Mouse (Mus musculus): ENCODE results near the gene Gm5108. TPM values are rescaled to one million over a fixed set of nuclear protein-coding genes. Genes with fewer than 3 reads are reported as not detected.

Gm5108 gene
- total RNA-seq (2022), result not detected

DNA sequence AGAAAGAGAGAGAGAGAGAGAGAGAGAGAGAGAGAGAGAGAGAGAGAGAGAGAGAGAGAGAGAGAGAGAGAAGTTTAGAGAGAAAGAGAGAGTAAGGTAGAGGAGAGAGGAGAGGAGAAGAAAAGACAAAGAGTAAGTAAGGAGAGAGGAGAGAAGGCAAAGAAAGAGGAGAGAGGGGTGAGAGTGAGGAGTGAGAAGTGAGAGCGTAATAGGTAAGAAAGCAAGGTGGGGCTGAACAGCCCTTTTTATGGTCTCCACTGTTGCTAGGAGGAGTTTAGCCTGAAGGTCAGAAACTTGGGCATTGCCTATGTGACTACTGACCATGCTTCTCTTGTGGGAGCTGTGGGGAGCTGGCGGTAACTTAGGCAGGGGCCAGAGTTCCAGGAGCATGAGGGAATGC, at the start of gene Gm5108:
Gene Gm5108 (plus strand): TSS at position 301 of the 400 bp plus-strand sequence.
- no peak for DNase-seq (ENCODE audit: low spot score in 2 of 2)

DNA sequence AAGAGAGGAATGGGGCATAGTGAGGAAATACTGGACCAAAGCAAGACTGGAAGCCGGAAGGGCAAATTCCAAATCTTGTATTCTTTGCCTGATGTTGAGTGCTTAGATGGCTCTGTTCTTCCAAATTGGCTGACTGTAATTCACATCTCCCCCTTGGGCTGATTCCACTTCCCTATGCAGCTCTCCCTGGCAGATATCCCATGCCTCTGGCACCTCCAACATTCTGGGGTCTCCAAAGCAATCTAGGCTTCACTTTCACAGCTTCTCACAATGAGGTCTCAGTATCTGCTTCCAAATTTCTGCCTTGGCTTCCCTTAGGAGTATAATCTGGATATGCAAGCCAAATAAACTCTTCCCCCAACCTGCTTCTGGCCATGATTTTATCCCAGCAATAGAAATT, 42.5 kb upstream of the Gm5108 start:
- no peak for DNase-seq (ENCODE audit: low spot score in 2 of 2)

DNA sequence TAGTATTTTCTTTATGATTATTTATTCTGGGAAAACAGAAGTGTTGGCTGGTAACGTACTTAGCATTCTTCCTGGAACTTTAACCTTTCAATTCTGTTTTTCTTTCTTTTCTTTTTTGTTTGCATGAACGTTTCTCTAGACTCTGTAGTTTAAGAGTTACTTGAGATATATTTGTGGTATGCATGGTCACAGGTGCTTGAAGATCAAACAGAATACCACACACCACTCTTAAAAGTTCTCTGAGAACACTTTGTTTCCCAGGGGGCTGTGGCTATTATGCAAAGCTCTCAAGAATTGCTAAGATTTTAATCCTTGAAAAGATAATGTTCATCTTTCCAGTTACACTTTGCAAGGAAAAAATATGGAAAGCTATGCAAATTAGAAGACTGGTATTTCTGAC, 36.9 kb upstream of the Gm5108 start:
- DNase-seq (ENCODE audit: low spot score in 2 of 2), result no peak

DNA sequence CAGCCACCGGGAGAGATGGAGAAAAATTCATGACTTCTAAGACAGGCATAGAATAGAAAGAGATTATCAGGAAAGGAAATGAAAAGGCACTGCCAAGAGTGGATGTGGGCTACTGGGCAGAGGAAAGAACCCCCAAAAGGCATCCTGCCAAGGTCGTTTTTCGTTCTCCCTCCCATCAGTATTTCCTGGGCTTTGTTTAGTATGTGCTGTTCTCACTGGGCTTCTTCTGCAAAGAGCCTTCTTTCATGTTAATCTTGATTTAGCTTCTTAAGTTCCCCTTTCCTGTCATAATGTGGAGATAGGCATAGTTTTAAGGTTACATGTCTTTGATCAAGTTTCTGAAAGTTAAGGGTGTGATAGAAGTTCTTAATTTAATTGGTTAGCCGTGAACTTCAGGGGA, 10.9 kb upstream of the Gm5108 start:
- DNase-seq (ENCODE audit: low spot score in 2 of 2), result no peak

DNA sequence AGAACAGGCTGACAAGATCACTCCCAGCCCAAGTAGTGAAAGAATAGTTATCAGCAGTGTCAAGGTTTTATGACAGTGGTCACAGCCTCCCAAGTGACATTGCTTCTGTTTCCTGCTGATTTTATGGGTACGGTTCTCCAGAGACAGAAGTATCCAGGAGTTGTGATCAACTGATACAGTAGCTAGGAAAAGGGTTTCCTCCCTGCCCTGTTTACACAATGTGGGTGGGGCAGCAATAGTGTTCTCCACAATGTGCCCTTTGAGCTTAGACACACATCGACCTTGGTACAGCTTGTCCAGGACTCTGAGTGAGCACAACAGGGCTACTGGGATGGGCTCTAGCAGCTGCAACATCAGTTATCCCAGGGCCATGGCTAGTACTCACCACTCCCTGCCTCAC, 9.8 kb upstream of the Gm5108 start:
- no peak for DNase-seq (ENCODE audit: low spot score in 2 of 2)

DNA sequence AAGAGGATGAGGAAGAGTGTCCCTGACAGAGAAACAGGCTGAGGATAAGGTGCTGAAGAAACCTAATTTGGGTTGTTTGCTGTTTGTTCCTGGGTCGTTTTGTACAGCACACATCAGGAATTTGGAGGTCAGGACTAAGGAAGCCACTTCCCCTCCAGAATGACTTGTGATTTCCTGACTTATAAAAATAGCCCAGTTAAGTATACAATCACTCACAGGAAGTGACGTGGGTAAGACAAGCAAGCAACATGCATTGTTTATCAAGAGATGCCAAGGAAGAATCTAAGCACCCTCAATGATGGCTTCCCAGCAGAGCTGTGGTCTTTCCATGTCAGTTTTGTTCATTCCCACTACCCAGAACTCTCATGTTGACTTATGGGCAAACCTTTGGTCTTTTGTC, 1.7 kb downstream of the Gm5108 start:
- DNase-seq (ENCODE audit: low spot score in 2 of 2), result no peak

DNA sequence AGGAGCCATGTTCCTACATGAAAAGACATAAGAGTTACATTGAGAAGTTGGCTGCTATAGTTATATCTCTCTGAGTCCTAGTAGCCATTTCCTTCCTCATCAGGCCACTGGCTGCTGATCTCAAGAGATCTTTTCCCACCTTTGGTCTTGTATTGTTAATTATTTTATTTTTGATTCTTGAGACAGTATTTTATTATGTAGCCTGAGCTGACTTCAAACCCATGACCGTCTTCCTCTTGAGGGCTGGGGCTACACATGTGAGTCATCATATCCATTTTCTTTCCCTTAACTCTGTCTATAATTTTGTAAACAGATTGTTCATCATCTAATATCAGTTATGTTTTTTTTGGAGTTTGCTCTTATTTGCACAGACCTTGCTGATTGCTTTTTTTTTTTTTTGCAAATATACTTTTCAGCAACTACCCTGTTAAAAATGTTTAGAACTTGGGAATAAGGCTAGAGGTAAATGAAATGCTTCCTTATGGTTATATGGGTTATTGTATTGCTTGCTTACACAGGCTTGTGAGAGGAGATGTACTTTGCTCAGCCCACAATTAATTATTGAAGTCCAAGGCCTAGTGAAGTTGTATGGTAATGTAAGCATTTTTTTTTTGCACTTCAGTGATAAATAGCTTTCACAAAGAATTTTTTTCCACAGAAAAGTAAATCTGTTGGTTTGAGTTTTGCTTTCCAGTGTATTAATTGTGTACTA, 2.8 kb downstream of the Gm5108 start:
- DNase-seq (ENCODE audit: low spot score in 2 of 2), result no peak

DNA sequence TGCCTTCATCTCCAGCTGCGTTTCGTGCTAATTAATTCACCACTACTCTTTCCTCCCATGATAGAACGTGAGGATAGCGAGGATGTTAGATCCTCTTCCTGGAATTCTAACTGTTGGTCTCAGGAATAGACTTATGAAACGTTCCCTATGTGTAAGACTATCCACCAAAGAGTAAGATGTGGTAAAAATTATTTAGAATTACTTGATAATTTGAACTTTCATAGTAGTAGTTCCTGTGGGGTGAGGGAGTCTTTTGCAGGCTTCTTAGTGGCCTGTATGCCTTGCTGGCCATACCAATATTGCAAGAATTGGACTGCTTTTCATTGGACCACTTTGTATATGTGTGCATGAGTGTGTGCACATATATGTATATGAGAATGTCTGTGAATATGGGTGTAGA, 4.9 kb downstream of the Gm5108 start, which contains the start of gene Gm21905:
Gene Gm21905 (minus strand): TSS at position 101 of the 400 bp plus-strand sequence.
- no peak for DNase-seq (ENCODE audit: low spot score in 2 of 2)

DNA sequence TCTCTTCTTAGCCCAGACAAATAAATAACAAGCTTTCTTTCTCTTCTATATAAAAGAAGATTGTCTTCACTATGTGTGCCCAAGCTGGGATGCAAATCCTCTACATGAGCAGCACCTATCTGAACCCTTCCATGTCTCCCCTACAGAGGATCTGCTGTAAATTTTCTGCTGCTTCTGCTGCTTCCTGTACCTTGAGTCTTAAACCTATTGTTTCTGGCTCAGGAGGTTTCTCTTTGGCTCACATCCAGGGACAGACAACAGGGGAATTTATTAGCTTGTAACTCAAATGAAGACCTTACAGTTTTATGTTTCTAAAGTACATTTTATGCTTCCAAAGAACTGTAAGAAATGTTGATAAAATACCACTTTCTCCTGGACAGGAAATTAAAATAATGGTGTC, 5.5 kb downstream of the Gm5108 start:
- DNase-seq (ENCODE audit: low spot score in 2 of 2), result no peak

DNA sequence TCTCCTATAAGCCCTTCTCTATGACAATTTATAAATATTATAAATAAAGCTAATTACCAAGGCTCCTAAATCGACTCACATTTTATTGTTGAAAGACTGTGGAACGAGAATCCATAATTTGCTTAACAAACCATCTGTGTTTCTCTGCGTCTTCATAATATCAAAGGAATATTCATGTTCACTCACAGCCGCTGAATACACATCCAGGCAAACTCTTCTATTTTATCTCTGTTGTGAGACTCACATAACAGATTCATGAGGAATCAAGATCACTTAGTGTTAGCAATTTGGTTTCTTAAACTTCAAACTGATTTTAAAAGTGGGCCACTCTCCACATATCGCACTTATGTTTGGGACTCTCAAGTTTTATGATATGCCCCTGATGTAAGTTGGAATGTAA, 6.6 kb downstream of the Gm5108 start:
- no peak for DNase-seq (ENCODE audit: low spot score in 2 of 2)

DNA sequence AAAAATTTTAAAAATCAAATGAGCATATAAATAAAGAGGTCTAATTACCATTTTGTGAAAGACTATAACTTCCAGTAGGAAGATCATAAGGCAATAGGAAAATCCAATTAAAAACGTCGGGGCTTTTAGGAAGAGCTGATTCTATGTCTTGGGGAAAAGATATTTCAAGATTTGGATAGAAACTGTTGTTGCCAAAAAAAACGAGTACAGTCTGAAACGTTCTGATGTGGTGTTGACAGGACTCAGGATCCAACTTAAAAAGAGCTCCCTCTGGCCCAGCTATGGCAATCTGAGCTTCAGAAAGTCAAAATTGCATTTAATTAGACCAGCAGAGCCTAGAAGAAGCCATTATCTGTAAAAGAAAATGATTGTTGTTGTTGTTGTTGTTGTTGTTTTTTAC, 12.6 kb downstream of the Gm5108 start:
- no peak for DNase-seq (ENCODE audit: low spot score in 2 of 2)

DNA sequence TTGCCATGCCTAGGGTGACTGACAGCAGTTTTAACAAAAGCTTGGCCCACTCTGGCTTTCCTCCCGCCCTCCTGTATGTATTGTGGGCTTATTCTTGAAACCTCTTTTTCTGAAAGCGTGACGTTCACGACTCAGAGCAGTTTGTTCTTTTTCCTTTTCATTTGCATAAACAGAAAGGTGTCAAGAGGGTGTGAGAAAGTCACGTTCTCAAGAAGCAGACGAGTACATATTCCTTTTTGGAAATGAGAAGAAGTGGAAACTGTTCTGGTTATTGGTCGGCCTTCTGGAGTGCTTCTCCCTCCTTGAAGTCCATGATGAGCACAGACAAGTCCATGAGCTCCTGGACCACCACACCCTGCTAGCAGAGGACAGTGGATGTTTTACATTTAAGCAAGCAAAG, 14.0 kb downstream of the Gm5108 start:
- DNase-seq (ENCODE audit: low spot score in 2 of 2), result no peak

DNA sequence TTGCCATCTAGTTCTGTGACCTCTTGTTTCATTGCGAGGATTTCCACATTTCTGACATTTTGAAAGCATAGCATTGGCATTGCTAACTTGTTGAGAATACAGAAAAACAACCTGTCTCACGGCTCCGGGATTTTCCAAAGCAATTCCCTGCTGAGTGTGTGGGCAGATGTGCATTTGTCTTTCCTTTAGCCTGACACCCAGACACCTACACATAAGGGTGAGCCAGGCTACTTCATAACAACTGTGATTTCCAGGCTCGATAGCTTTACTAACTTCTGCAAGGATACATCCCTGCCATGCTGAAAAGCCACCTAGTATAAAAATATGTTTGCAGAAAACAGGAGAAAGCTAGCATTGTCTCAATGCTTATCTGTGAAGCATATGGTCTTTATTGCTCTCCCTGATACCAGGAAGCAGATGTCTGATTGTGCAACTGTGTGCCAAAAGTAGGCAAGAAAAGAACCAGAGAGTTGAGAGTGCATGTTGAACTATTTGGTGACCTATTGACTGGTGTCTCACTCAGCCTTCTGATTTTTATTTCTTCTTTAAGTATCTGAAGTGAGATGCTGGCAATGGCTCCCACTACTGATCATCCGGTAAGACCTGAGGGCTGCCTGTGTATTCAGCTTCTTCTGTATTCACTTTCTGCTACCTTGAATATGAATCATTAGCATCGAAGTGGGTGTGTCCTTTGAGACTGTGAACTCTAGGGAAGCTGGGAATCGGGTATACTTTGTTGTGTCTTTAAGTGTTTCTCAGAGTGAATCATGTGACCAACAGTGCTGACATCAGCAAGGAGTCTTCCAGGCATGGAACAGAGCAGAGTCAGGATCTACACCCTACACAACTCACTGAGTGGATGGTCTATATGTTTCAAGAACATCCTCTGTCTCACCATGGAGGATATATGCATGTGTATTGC, 20.5 kb downstream of the Gm5108 start:
- DNase-seq (ENCODE audit: low spot score in 2 of 2), result no peak

DNA sequence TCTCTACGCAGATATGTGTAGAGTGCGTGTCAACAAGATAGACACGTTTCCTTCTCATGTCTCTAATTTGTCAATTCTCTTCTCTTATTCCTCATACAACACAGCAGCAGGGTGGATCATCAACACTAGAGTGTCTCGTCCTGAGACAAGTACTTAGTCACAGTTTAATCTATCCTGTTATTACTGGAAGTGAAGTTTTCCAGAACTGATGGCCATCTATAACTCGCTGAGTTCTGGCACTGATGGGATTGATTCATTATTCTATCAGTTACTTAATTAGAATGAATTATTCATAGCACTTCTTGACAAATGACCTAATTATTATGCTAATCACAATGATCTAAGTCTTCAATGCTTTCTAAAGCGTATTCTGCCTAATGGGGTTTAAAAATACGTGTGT, 28.1 kb downstream of the Gm5108 start:
- no peak for DNase-seq (ENCODE audit: low spot score in 2 of 2)

DNA sequence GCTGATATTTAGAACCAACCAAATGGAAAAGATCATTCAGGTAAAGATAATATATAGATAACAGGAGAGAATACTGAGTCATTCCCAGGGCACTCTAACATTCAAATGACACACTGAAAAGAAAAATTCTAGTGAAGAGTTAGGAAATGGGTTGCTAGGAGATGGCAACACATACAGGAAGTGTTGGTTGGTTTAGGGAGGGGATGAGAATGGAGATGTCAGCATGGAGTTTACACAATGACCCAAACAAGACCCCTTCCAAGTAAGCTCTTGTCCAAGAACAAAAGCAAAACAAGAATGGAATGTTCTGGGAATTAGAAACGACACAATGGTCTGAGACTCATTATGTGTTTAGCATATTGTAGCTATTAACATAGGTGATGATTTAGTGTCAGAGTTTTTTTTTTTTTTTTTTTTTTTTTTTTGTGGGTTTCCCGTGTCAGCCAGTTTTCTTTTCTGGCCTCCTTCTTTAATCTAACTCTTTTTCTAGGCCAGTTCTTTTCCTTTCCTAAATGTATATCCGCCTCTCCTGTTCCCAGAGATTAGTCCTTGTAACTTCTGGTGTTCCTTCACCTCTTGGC, 40.6 kb downstream of the Gm5108 start:
- no peak for DNase-seq (ENCODE audit: low spot score in 2 of 2)

DNA sequence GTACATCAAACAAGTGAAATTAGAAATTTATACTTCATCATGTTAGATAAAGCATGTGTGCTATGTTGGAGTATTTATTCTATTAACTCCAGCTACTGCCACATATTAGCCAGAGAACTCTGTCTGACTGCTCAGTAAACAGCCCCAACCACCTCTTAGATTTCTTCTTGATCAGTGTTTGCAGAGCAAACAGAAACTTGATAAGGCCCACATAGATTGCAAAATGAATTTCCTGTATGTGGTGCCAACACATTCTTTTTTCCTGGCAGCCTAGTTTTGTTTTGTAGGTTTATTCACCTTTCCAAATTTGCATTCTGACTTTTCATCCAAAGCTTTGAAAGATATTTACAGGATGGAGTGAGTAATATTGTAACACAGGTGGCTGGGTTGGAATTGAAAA, 49.0 kb downstream of the Gm5108 start:
- DNase-seq (ENCODE audit: low spot score in 2 of 2), result no peak

DNA sequence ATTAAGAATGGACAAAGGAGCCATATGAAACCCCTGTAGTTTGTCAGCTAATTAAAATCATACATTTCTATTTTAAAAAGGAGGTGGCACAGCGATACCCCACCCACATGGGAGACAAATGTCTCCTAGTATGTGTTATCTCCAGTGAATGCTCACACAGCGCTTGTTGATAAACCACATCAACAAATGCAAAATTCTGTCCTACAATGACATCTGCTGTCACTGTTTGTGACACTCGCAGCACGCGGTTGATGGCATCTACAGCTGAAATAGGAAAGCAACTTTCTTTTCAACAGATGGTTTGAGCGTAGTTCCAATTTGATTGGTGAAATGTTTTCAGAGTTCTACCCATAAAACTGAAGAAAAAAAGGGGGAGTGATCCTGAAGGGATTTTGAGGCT, 61.1 kb downstream of the Gm5108 start:
- no peak for DNase-seq (ENCODE audit: low spot score in 2 of 2)

DNA sequence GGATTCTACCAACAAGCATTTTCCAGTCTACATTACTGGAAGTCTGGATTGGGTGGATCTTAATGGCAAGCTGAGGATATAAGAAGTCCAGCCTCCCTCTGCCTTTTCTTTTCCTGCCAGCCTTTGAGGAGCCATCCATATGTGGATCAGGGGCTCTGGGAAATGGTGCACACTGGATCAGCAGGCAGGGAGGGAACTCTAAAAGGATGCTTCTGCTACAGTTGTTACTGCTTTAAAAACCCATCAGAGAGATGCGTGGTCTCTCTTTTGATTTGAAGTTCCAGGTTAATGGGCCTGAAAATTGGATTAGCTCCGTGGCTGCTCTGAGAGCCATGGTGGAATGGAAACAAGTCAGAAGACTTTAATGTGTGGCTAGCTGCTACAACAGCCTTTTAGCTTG, 62.4 kb downstream of the Gm5108 start:
- no peak for DNase-seq (ENCODE audit: low spot score in 2 of 2)

DNA sequence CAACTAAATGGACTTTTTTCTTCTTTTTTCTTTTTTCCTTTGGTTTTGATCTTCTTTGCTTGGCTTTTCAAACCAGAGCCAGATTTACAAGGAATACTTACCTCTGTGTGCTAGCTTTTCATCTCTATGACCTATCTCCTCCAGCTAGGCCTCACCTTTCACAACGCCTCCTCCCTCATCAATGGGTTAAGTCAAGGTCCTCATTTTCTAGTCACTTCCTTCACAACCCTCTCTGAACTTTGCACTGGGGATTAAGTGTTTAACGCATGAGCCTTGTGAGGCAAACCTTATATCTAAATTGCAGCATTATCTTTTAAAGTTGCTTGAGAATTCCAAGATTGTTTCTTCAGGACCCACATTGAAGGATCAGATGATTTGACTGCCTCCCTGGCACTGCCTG, 63.0 kb downstream of the Gm5108 start:
- no peak for DNase-seq (ENCODE audit: low spot score in 2 of 2)

DNA sequence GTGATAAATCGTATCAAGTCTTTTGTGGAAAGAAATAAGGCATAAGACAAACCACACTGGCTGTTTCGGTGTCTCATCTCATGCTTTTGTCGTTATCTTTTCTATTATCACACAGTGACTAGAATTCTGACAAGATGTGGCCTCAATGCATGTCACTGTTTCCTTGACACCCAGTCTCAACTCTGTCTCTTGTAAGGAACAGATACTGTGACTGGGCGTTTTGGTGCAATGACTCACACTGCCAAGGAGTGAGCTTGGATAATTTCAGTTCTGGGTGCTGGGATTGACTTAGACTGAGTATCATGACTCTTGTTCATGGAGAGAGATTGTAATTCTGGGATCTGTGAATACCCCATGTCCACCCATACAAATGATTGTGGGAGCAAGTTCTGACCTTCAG, 65.6 kb downstream of the Gm5108 start:
- no peak for DNase-seq (ENCODE audit: low spot score in 2 of 2)

DNA sequence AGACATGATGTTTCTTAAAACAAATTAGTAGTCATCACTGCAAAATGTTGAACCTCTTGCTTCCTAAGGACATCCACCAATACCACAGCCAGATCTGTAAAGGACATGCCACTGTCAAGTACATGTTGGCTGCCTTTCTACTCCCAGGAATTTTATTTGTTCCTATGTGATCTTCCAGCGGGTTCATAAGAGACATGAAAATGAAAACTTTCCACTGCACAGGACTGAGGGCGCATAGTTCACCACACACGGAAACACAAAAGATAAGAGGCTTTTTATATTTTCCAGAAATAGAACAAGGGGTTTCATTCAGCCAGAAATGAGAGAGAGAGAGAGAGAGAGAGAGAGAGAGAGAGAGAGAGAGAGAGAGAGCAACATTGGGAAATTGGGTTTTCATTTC, 70.1 kb downstream of the Gm5108 start:
- no peak for DNase-seq (ENCODE audit: low spot score in 2 of 2)

DNA sequence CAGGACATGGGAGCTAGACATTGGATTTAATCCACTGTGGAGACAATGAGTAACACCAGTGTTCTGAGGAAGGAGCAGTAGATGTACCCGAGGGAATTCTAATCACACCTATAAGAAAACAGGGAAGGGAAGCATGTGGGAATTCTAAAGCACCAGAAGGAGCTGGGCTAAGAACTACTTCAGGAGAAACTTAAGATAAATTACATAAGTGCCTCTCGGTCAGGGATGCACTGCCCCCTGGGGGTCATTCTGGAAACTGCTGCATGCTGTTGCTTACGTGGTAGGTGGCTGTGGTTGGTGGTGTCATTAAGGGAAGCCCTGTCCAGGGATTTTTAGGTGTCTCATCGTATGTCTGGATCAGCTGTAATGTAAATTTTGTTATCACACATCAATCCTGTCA, 71.1 kb downstream of the Gm5108 start:
- peak; percentile 71 to 82 for DNase-seq (ENCODE audit: low spot score in 2 of 2)

Data from gastrocnemius, adult 8-10 months (tissue).